Mouse (Mus musculus) lung, postnatal 0 days (tissue): ENCODE results near the gene St6galnac3. TPM values are rescaled to one million over a fixed set of nuclear protein-coding genes. Genes with fewer than 3 reads are reported as not detected.

Source experiments
- ATAC-seq: fragments of 200-750 bp; cut with Nextera tagmentation; 2 replicates; pipeline ENCODE4 v1.8.0; 2017; ENCODE audit warnings: moderate library complexity
- DNase-seq: peaks from one replicate; pipeline ENCODE4 v3.0.0-alpha.2; 2016; ENCODE audit warnings: low spot score
- H3K27ac ChIP-seq: fragments of 300-500 bp; sonication (generic); 2 replicates; pipeline ENCODE4 v1.5.1; 2014; ENCODE audit warnings: antibody characterized with exemption, mild to moderate bottlenecking, low read length, mixed read lengths
- H3K27me3 ChIP-seq: fragments of 300-500 bp; sonication (generic); replicated peaks from 2 replicates; pipeline ENCODE4 v1.6.1; 2014; ENCODE audit warnings: low read length, mixed read lengths; ENCODE audit not compliant: insufficient read depth
- H3K36me3 ChIP-seq: fragments of 300-500 bp; sonication (generic); 2 replicates; pipeline ENCODE4 v1.6.1; 2014; ENCODE audit warnings: low read length, mixed read lengths; ENCODE audit not compliant: insufficient read depth
- H3K4me1 ChIP-seq: fragments of 300-500 bp; sonication (generic); 2 replicates; pipeline ENCODE4 v1.6.1; 2014; ENCODE audit warnings: antibody characterized with exemption, low read depth, low read length, mixed read lengths; ENCODE audit not compliant: insufficient read depth
- H3K4me2 ChIP-seq: fragments of 300-500 bp; sonication (generic); replicated peaks from 2 replicates; pipeline ENCODE4 v1.6.1; 2014; ENCODE audit warnings: low read depth, mild to moderate bottlenecking, low read length, moderate library complexity, mixed read lengths
- H3K4me3 ChIP-seq: fragments of 300-500 bp; sonication (generic); 2 replicates; pipeline ENCODE4 v1.5.1; 2014; ENCODE audit warnings: low read depth, low read length
- H3K9ac ChIP-seq: fragments of 300-500 bp; sonication (generic); replicated peaks from 2 replicates; pipeline ENCODE4 v1.6.1; 2014; ENCODE audit warnings: low read depth, mild to moderate bottlenecking
- H3K9me3 ChIP-seq: fragments of 300-500 bp; sonication (generic); 2 replicates; pipeline ENCODE4 v1.6.1; 2016; ENCODE audit warnings: low read length, mixed read lengths
- CTCF ChIP-seq: IDR thresholded peaks from 2 replicates; pipeline ENCODE4 v1.5.1; 2016; ENCODE audit warnings: antibody characterized with exemption, mild to moderate bottlenecking
- EP300 ChIP-seq: IDR thresholded peaks from 2 replicates; pipeline ENCODE4 v1.6.1; 2016; ENCODE audit warnings: antibody characterized with exemption, mild to moderate bottlenecking, control low read depth
- WGBS: fragments of 180-500 bp; shearing (Covaris S2); extraction: QIAGEN DNeasy Blood & Tissue Kit; methylation state at CpG from one replicate; pipeline ENCODE4 v1.1.7; 2014; 5-methylcytosine and 5-hydroxymethylcytosine counted together
- polyA plus RNA-seq: library from polyadenylated mRNA; unstranded; fragments of >200 nt; fragmentation: Nextera tagmentation; extraction: Ambion mirVana; gene quantifications from 2 replicates; pipeline ENCODE4 v1.2.1, GENCODE M21; 2015

St6galnac3 gene
- polyA plus RNA-seq, 1 experiment from 2014 or later = 12.9 TPM

GRCm38 (mm10) chr3:153655071-153655470, 69.9 kb downstream of the St6galnac3 start:
- Histone ChIP-seq H3K9ac (no peak overlapping the region), H3K36me3 (no peaks in the 10 kb centered on the region), H3K27me3 (no peaks in the 10 kb centered on the region), H3K4me1 (no peaks in the 10 kb centered on the region), H3K9me3 (no peaks in the 10 kb centered on the region), H3K4me2 (no peak overlapping the region), H3K4me3 (no peak overlapping the region), H3K27ac (no peak overlapping the region)
- WGBS = 20% methylated on average over 9 of the region's 9 CpGs
- TF ChIP-seq CTCF (peak; percentile 90), EP300 (no peak)
- DNase-seq (peak; percentile 76), ATAC-seq (0 out of 2 replicates have a peak, but pooled peaks have one; percentile 8)

- ATAC-seq (no peak), DNase-seq (no peak)
- no peak overlapping the region for H3K9ac ChIP-seq
- TF ChIP-seq CTCF = no peak
- no peak for TF ChIP-seq EP300
- no peaks in the 10 kb centered on the region for H3K36me3 ChIP-seq
- H3K4me1 ChIP-seq = no peaks in the 10 kb centered on the region
- no peak overlapping the region for H3K4me3 ChIP-seq
- WGBS = 84% methylated on average over 3 of the region's 3 CpGs
- no peaks in the 10 kb centered on the region for H3K9me3 ChIP-seq
- no peak overlapping the region for H3K4me2 ChIP-seq
- no peak overlapping the region for H3K27ac ChIP-seq
- H3K27me3 ChIP-seq = no peaks in the 10 kb centered on the region
These were observed 72.1 kb downstream of the St6galnac3 start for GRCm38 (mm10) chr3:153652850-153653249.

GRCm38 (mm10) chr3:153648713-153649112, 76.3 kb downstream of the St6galnac3 start:
- Histone ChIP-seq H3K27me3 (no peaks in the 10 kb centered on the region), H3K27ac (no peak overlapping the region), H3K9me3 (no peaks in the 10 kb centered on the region), H3K4me3 (no peak overlapping the region), H3K4me1 (no peaks in the 10 kb centered on the region), H3K9ac (no peak overlapping the region), H3K4me2 (no peak overlapping the region), H3K36me3 (no peaks in the 10 kb centered on the region)
- DNase-seq (no peak), ATAC-seq (no peak)
- no peak for TF ChIP-seq CTCF
- TF ChIP-seq EP300 = no peak
- 76% methylated on average over 8 of the region's 8 CpGs for WGBS

GRCm38 (mm10) chr3:153645803-153646202, 79.2 kb downstream of the St6galnac3 start:
- Histone ChIP-seq H3K36me3 (no peaks in the 10 kb centered on the region), H3K9ac (no peak overlapping the region), H3K4me3 (no peak overlapping the region), H3K9me3 (no peaks in the 10 kb centered on the region), H3K27me3 (no peaks in the 10 kb centered on the region), H3K4me2 (no peak overlapping the region), H3K4me1 (no peaks in the 10 kb centered on the region), H3K27ac (no peak overlapping the region)
- TF ChIP-seq EP300 = no peak
- no peak for TF ChIP-seq CTCF
- DNase-seq (no peak), ATAC-seq (peak; percentile 25; the same call in 1 of the 2 replicates)
- WGBS = 46% methylated on average over 7 of the region's 7 CpGs

- TF ChIP-seq CTCF (no peak), EP300 (no peak)
- Histone ChIP-seq H3K9me3 (no peaks in the 10 kb centered on the region), H3K4me3 (no peak overlapping the region), H3K4me2 (no peak overlapping the region), H3K36me3 (no peaks in the 10 kb centered on the region), H3K27ac (no peak overlapping the region), H3K9ac (no peak overlapping the region), H3K27me3 (no peaks in the 10 kb centered on the region), H3K4me1 (no peaks in the 10 kb centered on the region)
- WGBS = 73% methylated on average over 20 of the region's 20 CpGs
- ATAC-seq (no peak), DNase-seq (no peak)
These were observed 81.0 kb downstream of the St6galnac3 start for GRCm38 (mm10) chr3:153643822-153644519.

GRCm38 (mm10) chr3:153642826-153643225, 82.1 kb downstream of the St6galnac3 start:
- ATAC-seq (no peak), DNase-seq (no peak)
- Histone ChIP-seq H3K9me3 (no peaks in the 10 kb centered on the region), H3K27me3 (no peaks in the 10 kb centered on the region), H3K36me3 (no peaks in the 10 kb centered on the region), H3K9ac (no peak overlapping the region), H3K4me3 (no peak overlapping the region), H3K4me2 (no peak overlapping the region), H3K4me1 (no peaks in the 10 kb centered on the region), H3K27ac (no peak overlapping the region)
- WGBS = 92% methylated on average over 14 of the region's 14 CpGs
- TF ChIP-seq EP300 (no peak), CTCF (no peak)
